Mouse (Mus musculus) C2C12 (cell line): ENCODE data around the gene Foxo3.

Experiments used
- CTCF ChIP-seq: IDR thresholded peaks from one replicate; pipeline ENCODE4 v1.5.1; 2011; ENCODE audit not compliant: control insufficient read depth, insufficient read depth, insufficient read length
- MAX ChIP-seq: IDR thresholded peaks from one replicate; pipeline ENCODE4 v1.6.1; 2011; ENCODE audit warnings: mild to moderate bottlenecking, control low read depth
- MYOD1 ChIP-seq: IDR thresholded peaks from one replicate; pipeline ENCODE4 v1.6.1; 2011; ENCODE audit warnings: low read depth; ENCODE audit not compliant: control insufficient read depth, insufficient read length

DNA sequence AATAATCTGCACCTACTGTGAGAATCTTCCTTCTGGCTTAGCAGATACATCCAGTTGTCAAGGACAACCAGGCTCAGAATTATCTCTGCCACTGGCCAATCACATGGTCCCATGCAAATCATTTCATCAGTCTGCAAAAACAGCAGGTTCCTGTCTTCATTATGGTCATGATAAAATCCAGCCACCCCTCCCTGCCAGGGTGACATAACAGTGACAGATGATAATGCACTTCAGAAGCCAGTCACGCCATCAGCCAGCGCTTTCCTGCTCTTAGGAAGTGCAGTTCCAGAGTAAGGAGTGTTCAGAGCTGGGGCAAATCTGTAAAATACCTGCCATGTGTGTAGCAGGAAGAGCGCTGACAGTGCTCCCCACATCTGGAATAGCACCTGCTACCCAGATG lies 77.1 kb downstream of the Foxo3 start:
- TF ChIP-seq CTCF (no peak), MAX (no peak), MYOD1 (no peak)
